Mouse (Mus musculus) urinary bladder, postnatal 14 days (tissue): Measurements from ENCODE around the gene Fnbp1.
A peak's percentile ranks its signal among the peaks of the same experiment; 100 is the strongest.

Experiments
- DNase-seq: peaks from one replicate; pipeline ENCODE4 v3.0.0; 2021; ENCODE audit warnings: low spot score

The Fnbp1 gene

GRCm38 (mm10) chr2:31150762-31151161 is 9.0 kb upstream of the Fnbp1 start:
- no peak for DNase-seq

GRCm38 (mm10) chr2:31147054-31147453 is 5.2 kb upstream of the Fnbp1 start:
- no peak for DNase-seq

- no peak for DNase-seq
These were observed 3.1 kb upstream of the Fnbp1 start for GRCm38 (mm10) chr2:31144901-31145300.

- no peak for DNase-seq
These were observed 2.2 kb upstream of the Fnbp1 start for GRCm38 (mm10) chr2:31143768-31144695.

- DNase-seq: no peak
These were observed 1.5 kb upstream of the Fnbp1 start for GRCm38 (mm10) chr2:31143326-31143725.

- DNase-seq: no peak
These were observed 697 bp upstream of the Fnbp1 start for GRCm38 (mm10) chr2:31142505-31142904.

- peak; percentile 34 for DNase-seq
These were observed 538 bp downstream of the Fnbp1 start for GRCm38 (mm10) chr2:31141074-31141866.

- no peak for DNase-seq
These were observed 1.1 kb downstream of the Fnbp1 start for GRCm38 (mm10) chr2:31140772-31141073.

GRCm38 (mm10) chr2:31139991-31140771 is 1.6 kb downstream of the Fnbp1 start:
- no peak for DNase-seq

- no peak for DNase-seq
These were observed 2.6 kb downstream of the Fnbp1 start for GRCm38 (mm10) chr2:31139174-31139632.

- DNase-seq: no peak
These were observed 4.7 kb downstream of the Fnbp1 start for GRCm38 (mm10) chr2:31137018-31137590.

GRCm38 (mm10) chr2:31136338-31136737 is 5.5 kb downstream of the Fnbp1 start:
- no peak for DNase-seq

- no peak for DNase-seq
These were observed 6.3 kb downstream of the Fnbp1 start for GRCm38 (mm10) chr2:31135512-31135931.

- DNase-seq: no peak
These were observed 7.8 kb downstream of the Fnbp1 start for GRCm38 (mm10) chr2:31133981-31134380.

- DNase-seq: no peak
These were observed 9.1 kb downstream of the Fnbp1 start for GRCm38 (mm10) chr2:31132682-31133081.

- DNase-seq: no peak
These were observed 11.0 kb downstream of the Fnbp1 start for GRCm38 (mm10) chr2:31130815-31131299.

- no peak for DNase-seq
These were observed 11.9 kb downstream of the Fnbp1 start for GRCm38 (mm10) chr2:31129742-31130518.

GRCm38 (mm10) chr2:31127899-31128298 is 13.9 kb downstream of the Fnbp1 start:
- peak; percentile 50 for DNase-seq

- no peak for DNase-seq
These were observed 14.6 kb downstream of the Fnbp1 start for GRCm38 (mm10) chr2:31127219-31127618.

- no peak for DNase-seq
These were observed 15.8 kb downstream of the Fnbp1 start for GRCm38 (mm10) chr2:31126048-31126447.

- no peak for DNase-seq
These were observed 16.7 kb downstream of the Fnbp1 start for GRCm38 (mm10) chr2:31125156-31125555.
